Mouse (Mus musculus) stomach, embryonic 14.5 days (tissue): Measurements from ENCODE around the gene Ski. TPM values are rescaled to one million over a fixed set of nuclear protein-coding genes. Genes with fewer than 3 reads are reported as not detected.

Source experiments
- ATAC-seq: fragments of 200-750 bp; cut with Nextera tagmentation; 2 replicates; pipeline ENCODE4 v1.8.0; 2017; ENCODE audit warnings: low read depth, moderate TSS enrichment; ENCODE audit not compliant: insufficient number of reproducible peaks, insufficient read depth, low FRiP score
- H3K27ac ChIP-seq: fragments of 300-500 bp; sonication (generic); 2 replicates; pipeline ENCODE4 v1.5.1; 2014; ENCODE audit warnings: mild to moderate bottlenecking, low read length, moderate library complexity, mixed read lengths
- H3K27me3 ChIP-seq: fragments of 300-500 bp; sonication (generic); 2 replicates; pipeline ENCODE4 v1.6.1; 2014; ENCODE audit warnings: low read length, control low read depth, mixed read lengths; ENCODE audit not compliant: control insufficient read depth, insufficient read depth
- H3K36me3 ChIP-seq: fragments of 300-500 bp; sonication (generic); 2 replicates; pipeline ENCODE4 v1.6.1; 2014; ENCODE audit warnings: mild to moderate bottlenecking, control low read depth, low read length, moderate library complexity, mixed read lengths; ENCODE audit not compliant: control insufficient read depth, insufficient read depth
- H3K4me1 ChIP-seq: fragments of 300-500 bp; sonication (generic); 2 replicates; pipeline ENCODE4 v1.6.1; 2014; ENCODE audit warnings: low read length, control low read depth, mixed read lengths; ENCODE audit not compliant: control insufficient read depth, insufficient read depth
- H3K4me2 ChIP-seq: fragments of 300-500 bp; sonication (generic); replicated peaks from 2 replicates; pipeline ENCODE4 v1.6.1; 2014; ENCODE audit warnings: low read depth, low read length, control low read depth
- H3K4me3 ChIP-seq: fragments of 300-500 bp; sonication (generic); 2 replicates; pipeline ENCODE4 v1.5.1; 2014; ENCODE audit warnings: low read depth, low read length, control low read depth
- H3K9ac ChIP-seq: fragments of 300-500 bp; sonication (generic); replicated peaks from 2 replicates; pipeline ENCODE4 v1.6.1; 2014; ENCODE audit warnings: low read depth, mild to moderate bottlenecking, control low read depth, low read length, moderate library complexity, mixed read lengths
- H3K9me3 ChIP-seq: fragments of 300-500 bp; sonication (generic); 2 replicates; pipeline ENCODE4 v1.6.1; 2016; ENCODE audit warnings: low read depth, low read length, control low read depth; ENCODE audit not compliant: control insufficient read depth
- WGBS: fragments of 180-500 bp; shearing (Covaris S2); extraction: QIAGEN DNeasy Blood & Tissue Kit; methylation state at CpG from one replicate; pipeline ENCODE4 v1.1.7; 2014; 5-methylcytosine and 5-hydroxymethylcytosine counted together
- polyA plus RNA-seq: library from polyadenylated mRNA; unstranded; fragments of >200 nt; fragmentation: Nextera tagmentation; extraction: Ambion mirVana; gene quantifications from 2 replicates; pipeline ENCODE4 v1.2.1, GENCODE M21; 2014

Gene Ski
- polyA plus RNA-seq, 1 experiment from 2014 or later = 32.0 TPM

DNA sequence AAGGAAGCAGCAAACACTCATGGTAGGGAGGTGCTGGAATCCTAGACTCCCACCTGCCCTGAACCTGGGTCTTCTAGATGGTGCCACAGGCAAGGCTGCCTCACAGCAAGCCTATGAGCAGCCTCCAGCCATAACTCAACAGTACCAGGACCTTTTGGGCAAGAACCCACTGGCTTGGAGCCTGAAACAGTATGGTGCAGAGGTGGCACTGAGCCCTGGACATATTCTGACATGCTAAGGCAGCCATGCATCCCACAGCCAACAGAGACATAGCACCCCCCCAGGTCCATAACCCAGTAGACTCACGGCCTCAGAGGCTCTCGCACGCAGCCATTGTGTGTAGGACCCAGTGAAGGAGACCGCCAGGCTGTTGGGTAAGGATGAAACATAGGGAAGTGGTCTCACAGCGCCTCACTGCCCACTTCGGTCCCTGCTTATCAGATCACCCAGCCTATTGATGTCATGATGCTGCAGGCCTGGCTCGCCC, 87.7 kb downstream of the Ski start:
- WGBS = 89% methylated on average over 7 of the region's 7 CpGs
- H3K9me3 ChIP-seq = no peaks in the 10 kb centered on the region
- no peak overlapping the region for H3K4me3 ChIP-seq
- H3K4me2 ChIP-seq = no peak overlapping the region
- H3K4me1 ChIP-seq = peaks cover 20% of the 10 kb centered on the region; the same call in 1 of the 2 replicates
- no peak overlapping the region for H3K9ac ChIP-seq
- H3K27ac ChIP-seq = no peak overlapping the region
- ATAC-seq = no peak
- H3K27me3 ChIP-seq = no peaks in the 10 kb centered on the region
- no peaks in the 10 kb centered on the region for H3K36me3 ChIP-seq

DNA sequence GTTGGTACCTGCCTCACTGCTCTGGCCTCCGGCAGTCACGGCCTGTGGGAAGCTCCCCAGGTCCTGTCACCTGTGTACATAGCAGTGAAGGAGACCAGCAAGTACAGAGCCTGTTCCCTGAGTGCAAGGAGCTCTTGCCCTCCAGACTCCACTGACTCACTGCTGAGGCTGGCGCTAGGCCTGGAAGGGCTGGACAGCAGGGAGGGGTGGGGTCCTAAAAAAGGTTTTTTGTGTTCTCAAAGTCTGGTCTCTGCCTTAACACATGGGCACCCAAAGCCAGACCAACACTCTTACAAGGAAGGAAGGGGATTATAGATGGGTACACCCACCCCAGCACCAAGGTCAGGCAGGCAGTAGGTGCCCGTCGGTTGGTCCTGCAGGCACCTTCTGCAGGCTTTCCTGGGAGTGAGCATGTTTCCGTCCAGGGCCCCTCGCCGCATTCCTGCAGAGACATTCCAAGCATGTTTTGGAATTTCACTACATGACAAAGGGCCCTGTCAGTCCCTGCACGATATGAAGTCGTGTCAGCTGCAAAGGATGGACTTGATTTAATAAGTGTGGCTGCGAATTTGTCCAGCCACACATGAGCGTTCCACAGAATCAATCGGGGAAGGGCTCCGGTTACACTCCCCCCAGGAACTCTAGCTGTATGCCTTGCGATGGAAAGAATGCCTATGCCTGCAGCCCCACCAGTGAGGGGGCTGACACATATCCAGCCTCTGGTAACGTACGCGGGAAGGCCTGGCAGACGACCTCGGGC, 88.6 kb downstream of the Ski start:
- 28% methylated on average over 20 of the region's 20 CpGs for WGBS
- no peaks in the 10 kb centered on the region for H3K27me3 ChIP-seq
- no peak overlapping the region; the same call in 1 of the 2 replicates for H3K9ac ChIP-seq
- H3K27ac ChIP-seq = peak overlapping the region; percentile 72
- no peaks in the 10 kb centered on the region for H3K36me3 ChIP-seq
- no peak overlapping the region for H3K4me3 ChIP-seq
- peaks cover 20% of the 10 kb centered on the region; the same call in 1 of the 2 replicates for H3K4me1 ChIP-seq
- H3K4me2 ChIP-seq = no peak overlapping the region
- peak; percentile 69 for ATAC-seq
- H3K9me3 ChIP-seq = no peaks in the 10 kb centered on the region

DNA sequence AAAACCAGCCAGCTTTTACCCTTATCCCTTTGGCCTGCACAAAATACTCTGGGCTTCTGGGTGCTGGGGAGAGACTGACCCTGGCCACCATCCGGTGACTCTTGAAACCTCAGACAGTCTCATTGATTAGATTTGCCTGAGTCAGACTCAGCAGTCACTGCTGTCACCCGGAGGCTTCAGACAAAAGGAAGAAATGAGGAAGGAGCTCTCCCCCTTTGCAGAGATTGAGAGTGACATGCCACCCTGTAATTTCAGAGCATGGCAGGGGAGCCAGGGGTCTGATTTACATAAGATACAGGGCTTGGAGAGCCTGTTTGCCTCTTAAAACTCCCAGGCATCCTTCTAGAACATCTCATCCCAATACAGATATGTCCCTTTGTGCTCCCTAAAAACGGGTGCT, 89.2 kb downstream of the Ski start:
- Histone ChIP-seq H3K27me3 (no peaks in the 10 kb centered on the region), H3K9me3 (no peaks in the 10 kb centered on the region), H3K9ac (no peak overlapping the region), H3K36me3 (no peaks in the 10 kb centered on the region), H3K4me3 (no peak overlapping the region), H3K4me2 (no peak overlapping the region), H3K4me1 (peaks cover 20% of the 10 kb centered on the region; the same call in 1 of the 2 replicates), H3K27ac (peak overlapping the region; percentile 72; the same call in 1 of the 2 replicates)
- no peak for ATAC-seq
- 39% methylated on average over 3 of the region's 3 CpGs for WGBS

DNA sequence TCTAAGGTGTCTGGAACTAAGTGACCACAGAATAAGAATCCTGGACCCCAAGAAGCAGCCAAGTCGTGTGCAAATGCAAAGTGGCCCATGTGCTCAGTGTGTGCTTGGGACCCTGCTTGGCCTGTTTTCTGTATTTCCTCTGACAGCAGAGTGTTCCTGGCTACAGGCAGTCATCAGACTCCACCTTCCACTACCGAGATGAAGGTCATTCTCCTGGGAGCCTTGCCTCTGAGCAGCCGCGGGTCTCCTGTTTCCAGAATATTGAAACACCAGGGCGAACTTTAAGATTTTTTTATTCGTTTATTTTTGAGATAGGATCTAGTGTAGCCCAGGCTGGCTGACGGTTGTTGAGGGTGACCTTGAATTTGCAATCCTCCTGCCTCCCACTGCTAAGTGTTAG, 91.8 kb downstream of the Ski start:
- Histone ChIP-seq H3K9me3 (no peaks in the 10 kb centered on the region), H3K4me1 (peaks cover 20% of the 10 kb centered on the region), H3K4me3 (no peak overlapping the region), H3K4me2 (no peak overlapping the region), H3K9ac (no peak overlapping the region), H3K36me3 (no peaks in the 10 kb centered on the region), H3K27ac (peak overlapping the region; percentile 23; the same call in 1 of the 2 replicates), H3K27me3 (no peaks in the 10 kb centered on the region)
- ATAC-seq = no peak
- WGBS = 53% methylated on average over 7 of the region's 7 CpGs

DNA sequence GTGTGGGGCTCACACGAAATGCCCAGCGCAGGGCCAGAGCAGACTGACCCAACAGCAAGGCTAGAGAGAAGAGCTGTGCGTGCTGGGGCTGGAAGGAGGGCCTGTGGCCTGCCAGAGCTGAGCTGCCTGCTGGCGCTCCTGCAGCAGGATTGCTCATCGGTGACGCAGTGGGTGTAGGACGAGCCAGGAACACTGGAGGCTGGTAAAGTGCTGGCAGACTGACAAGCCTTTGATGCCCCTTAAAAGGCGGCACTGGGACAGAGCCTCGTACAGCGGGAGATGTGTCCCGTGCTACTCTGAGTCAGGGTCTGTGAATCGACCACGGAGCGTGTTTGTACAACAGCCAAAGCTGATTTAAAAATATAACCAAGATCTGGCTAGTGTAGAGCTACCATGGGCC, 92.4 kb downstream of the Ski start:
- 77% methylated on average over 14 of the region's 14 CpGs for WGBS
- ATAC-seq = no peak

DNA sequence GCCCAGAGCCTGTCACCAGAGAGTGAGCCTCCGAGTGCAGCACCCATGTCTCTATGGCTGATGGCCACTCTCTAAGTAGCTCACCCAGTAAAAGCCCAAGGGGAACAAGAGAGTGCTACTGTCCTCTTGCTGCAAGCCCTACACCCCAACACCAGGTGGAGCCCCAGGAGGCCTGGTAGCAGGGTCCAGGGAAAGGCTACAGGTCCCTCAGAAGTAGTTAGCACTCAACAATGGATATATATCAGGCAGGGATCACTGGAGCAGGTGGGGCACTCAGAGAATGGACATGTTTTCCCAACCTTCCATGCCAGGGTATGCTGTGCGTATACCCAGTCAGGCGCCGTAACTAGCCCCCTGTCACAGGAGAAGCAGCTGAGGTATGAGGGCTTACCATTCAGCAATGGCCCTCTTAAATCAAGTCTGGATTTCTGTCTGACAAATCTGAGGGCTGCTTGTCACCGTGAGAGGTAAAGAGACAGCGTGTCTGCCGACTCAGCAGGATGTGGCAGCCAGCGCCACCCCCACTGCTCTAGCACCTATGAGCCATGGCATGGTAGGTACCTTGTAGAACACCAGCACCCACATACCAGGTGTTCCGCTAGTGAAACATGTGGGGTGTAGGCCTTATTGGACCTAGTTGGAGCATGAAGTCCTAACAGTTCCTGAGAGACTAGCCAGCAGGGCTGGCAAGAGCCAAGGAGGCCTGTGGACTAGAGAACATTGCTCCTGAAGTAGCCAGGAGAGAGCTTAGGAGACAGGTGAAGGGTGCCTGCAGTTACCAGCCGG, 93.1 kb downstream of the Ski start:
- Histone ChIP-seq H3K4me2 (no peak overlapping the region), H3K4me3 (no peak overlapping the region), H3K9me3 (no peaks in the 10 kb centered on the region), H3K27me3 (no peaks in the 10 kb centered on the region), H3K9ac (no peak overlapping the region; the same call in 1 of the 2 replicates), H3K36me3 (no peaks in the 10 kb centered on the region), H3K27ac (no peak overlapping the region; the same call in 1 of the 2 replicates), H3K4me1 (peaks cover 22% of the 10 kb centered on the region)
- no peak for ATAC-seq
- 90% methylated on average over 10 of the region's 10 CpGs for WGBS

More for the DNA sequence above, 92.4 kb downstream of the Ski start:
- no peak overlapping the region for H3K4me2 ChIP-seq
- H3K4me1 ChIP-seq = peaks cover 20% of the 10 kb centered on the region
- no peak overlapping the region for H3K4me3 ChIP-seq
- H3K27ac ChIP-seq = peak overlapping the region; percentile 23; the same call in 1 of the 2 replicates
- H3K27me3 ChIP-seq = no peaks in the 10 kb centered on the region
- no peaks in the 10 kb centered on the region for H3K36me3 ChIP-seq
- H3K9ac ChIP-seq = no peak overlapping the region; the same call in 1 of the 2 replicates
- no peaks in the 10 kb centered on the region for H3K9me3 ChIP-seq

DNA sequence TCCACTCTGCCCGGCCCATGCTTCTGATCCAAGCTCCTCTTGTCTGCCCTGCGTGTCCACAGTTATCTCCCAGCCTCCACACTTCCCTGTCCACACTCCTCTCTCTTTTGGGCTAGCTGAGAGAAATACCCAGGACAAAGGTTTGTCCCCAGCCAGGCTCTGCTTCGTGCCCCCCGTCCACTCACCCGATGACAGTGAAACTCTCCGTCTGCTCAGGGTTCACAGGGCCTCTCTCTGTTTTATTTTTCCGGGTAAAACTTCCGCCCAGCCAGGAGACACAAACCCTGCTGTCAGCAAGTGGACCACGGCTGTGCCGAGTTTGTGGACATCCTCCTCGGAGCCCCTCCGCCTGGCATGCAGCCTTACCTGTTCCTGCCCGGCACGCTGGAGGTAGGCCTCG, 94.0 kb downstream of the Ski start:
- H3K4me3 ChIP-seq = no peak overlapping the region
- peaks cover 13% of the 10 kb centered on the region for H3K4me1 ChIP-seq
- H3K4me2 ChIP-seq = no peak overlapping the region
- no peaks in the 10 kb centered on the region for H3K36me3 ChIP-seq
- no peak overlapping the region for H3K27ac ChIP-seq
- no peaks in the 10 kb centered on the region for H3K27me3 ChIP-seq
- WGBS = 80% methylated on average over 15 of the region's 15 CpGs
- no peak overlapping the region for H3K9ac ChIP-seq
- no peak for ATAC-seq
- H3K9me3 ChIP-seq = no peaks in the 10 kb centered on the region

DNA sequence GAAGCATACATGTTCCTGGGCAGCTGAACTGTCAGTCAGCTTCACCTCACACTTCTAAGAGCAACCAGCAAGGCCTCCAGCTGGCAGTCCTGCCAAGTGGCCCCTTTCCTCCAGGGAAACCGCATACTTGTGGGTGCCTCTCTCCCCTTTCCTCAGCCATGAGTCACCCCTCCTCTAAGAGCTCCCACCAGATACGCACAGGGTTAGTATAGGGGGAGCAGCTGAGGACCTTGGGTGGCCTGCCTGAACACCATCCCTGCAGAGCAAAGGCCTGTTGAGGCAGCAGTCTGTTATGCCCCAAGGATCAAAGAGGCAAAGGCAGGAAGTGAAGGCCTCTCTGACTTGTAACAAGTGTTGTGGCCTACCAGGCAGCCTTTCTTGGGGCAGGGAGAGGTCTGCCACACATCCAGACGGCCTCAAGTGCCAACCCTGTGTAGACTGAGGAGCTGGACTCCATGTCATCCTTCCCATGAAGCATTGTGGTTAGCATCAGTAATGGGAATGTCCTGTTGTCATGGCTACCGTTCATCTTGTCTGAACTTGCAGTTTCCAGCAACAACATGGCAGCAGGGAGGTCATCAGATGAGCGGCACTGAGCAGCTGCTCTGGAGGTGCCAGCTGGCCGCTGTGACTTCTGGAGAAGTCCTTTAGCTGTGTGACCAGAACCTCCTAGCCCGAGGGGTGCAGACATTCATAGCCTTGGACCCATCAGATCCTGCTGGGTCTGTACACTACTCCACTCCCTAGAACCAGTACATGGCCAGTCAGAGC, 95.6 kb downstream of the Ski start:
- no peak for ATAC-seq
- Histone ChIP-seq H3K27me3 (no peaks in the 10 kb centered on the region), H3K4me3 (no peak overlapping the region), H3K36me3 (no peaks in the 10 kb centered on the region), H3K4me2 (no peak overlapping the region), H3K27ac (no peak overlapping the region), H3K4me1 (peaks cover 23% of the 10 kb centered on the region), H3K9ac (no peak overlapping the region), H3K9me3 (no peaks in the 10 kb centered on the region)
- 73% methylated on average over 7 of the region's 7 CpGs for WGBS
